Mouse (Mus musculus): ENCODE results near the gene Ehbp1. TPM values are rescaled to one million over a fixed set of nuclear protein-coding genes. Genes with fewer than 3 reads are reported as not detected.

Ehbp1 gene
- polyA plus RNA-seq, 1 experiment from 2014 or later: 9.8 TPM

DNA sequence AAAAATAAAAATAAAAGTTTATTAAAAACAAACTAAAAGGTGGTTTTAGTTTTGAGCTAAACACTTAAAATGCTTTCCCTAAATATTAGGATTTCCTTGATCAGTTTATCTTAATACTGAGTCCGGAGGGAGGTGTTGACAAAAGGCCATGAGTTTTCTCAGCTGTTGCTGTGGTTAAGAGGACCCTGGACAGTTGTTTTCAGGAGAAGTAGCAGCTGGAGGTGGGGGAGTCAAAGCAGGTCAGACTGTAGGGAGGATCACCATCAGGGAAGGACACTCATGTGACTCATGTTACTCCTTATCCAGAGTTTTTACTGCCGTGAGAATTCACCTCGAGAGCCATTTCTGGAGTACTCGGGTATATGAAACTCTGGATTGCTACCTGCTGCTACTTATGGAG, 280.4 kb downstream of the Ehbp1 start:
- H3K9ac ChIP-seq (ENCODE audit: low read depth, low read length): no peak overlapping the region
- no peaks in the 10 kb centered on the region for H3K36me3 ChIP-seq (ENCODE audit: control insufficient read depth, insufficient read depth, low read length)
- no peaks in the 10 kb centered on the region for H3K27me3 ChIP-seq (ENCODE audit: control insufficient read depth, insufficient read depth, low read length)
- H3K9me3 ChIP-seq (ENCODE audit: control insufficient read depth, low read length): no peaks in the 10 kb centered on the region
- H3K4me1 ChIP-seq (ENCODE audit: control insufficient read depth, insufficient read depth, low read length): no peaks in the 10 kb centered on the region
- 25% methylated on average over 4 of the region's 4 CpGs for WGBS
- H3K4me3 ChIP-seq (ENCODE audit: low read length): no peak overlapping the region
- H3K4me2 ChIP-seq (replicated peaks; ENCODE audit: low read depth, low read length): no peak overlapping the region
- no peak for ATAC-seq (ENCODE audit: low FRiP score, low TSS enrichment)
- H3K27ac ChIP-seq (ENCODE audit: low read depth, low read length): no peak overlapping the region

DNA sequence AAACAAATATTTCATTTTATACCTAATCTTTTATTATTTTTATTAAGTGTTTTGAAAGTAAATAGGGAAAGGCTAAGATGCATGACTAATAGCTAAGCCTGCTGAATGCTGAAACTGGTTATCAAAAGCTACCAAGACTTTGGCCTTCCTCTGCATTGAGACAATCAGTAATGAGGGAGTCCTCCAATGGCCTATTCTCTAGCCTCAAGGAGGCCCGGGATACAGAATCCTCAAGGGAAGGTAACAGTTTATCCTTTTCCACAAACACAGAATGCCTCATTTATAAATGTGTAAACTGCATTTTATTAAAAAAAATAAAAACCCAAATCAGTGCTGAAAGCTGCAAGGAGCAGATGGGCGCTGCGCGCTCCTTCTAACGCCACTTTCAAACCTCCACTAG, 284.6 kb downstream of the Ehbp1 start:
- 93% methylated on average over 5 of the region's 5 CpGs for WGBS
- no peaks in the 10 kb centered on the region for H3K4me1 ChIP-seq (ENCODE audit: control insufficient read depth, insufficient read depth, low read length)
- no peak overlapping the region for H3K4me2 ChIP-seq (replicated peaks; ENCODE audit: low read depth, low read length)
- no peaks in the 10 kb centered on the region for H3K36me3 ChIP-seq (ENCODE audit: control insufficient read depth, insufficient read depth, low read length)
- no peaks in the 10 kb centered on the region for H3K9me3 ChIP-seq (ENCODE audit: control insufficient read depth, low read length)
- no peak overlapping the region for H3K4me3 ChIP-seq (ENCODE audit: low read length)
- H3K27ac ChIP-seq (ENCODE audit: low read depth, low read length): no peak overlapping the region
- no peaks in the 10 kb centered on the region for H3K27me3 ChIP-seq (ENCODE audit: control insufficient read depth, insufficient read depth, low read length)
- H3K9ac ChIP-seq (ENCODE audit: low read depth, low read length): no peak overlapping the region
- ATAC-seq (ENCODE audit: low FRiP score, low TSS enrichment): no peak

DNA sequence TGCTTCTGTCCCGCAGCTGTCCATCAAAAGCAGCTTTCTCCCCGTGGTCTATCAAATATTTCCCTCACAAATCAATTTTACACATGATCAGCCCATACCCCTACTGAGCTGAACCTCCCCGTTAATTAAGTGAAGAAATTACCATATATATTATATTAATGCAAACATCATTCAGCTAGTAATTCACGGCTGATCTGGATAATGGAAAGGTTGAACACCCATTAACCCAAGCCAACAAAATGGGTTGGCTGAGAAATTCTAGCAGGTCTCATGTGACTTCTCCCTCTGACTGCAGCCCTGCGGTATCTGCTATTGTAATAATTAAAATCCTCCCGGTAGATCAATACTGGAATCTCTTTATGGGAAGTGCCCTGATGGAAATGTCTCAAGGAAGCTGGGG, 286.2 kb downstream of the Ehbp1 start:
- ATAC-seq (ENCODE audit: low FRiP score, low TSS enrichment): no peak
- WGBS: 84% methylated on average over 6 of the region's 6 CpGs
- H3K27me3 ChIP-seq (ENCODE audit: control insufficient read depth, insufficient read depth, low read length): no peaks in the 10 kb centered on the region
- no peak overlapping the region for H3K4me2 ChIP-seq (replicated peaks; ENCODE audit: low read depth, low read length)
- no peak overlapping the region for H3K4me3 ChIP-seq (ENCODE audit: low read length)
- H3K27ac ChIP-seq (ENCODE audit: low read depth, low read length): no peak overlapping the region
- H3K9me3 ChIP-seq (ENCODE audit: control insufficient read depth, low read length): no peaks in the 10 kb centered on the region
- H3K36me3 ChIP-seq (ENCODE audit: control insufficient read depth, insufficient read depth, low read length): no peaks in the 10 kb centered on the region
- H3K9ac ChIP-seq (ENCODE audit: low read depth, low read length): no peak overlapping the region
- H3K4me1 ChIP-seq (ENCODE audit: control insufficient read depth, insufficient read depth, low read length): no peaks in the 10 kb centered on the region

DNA sequence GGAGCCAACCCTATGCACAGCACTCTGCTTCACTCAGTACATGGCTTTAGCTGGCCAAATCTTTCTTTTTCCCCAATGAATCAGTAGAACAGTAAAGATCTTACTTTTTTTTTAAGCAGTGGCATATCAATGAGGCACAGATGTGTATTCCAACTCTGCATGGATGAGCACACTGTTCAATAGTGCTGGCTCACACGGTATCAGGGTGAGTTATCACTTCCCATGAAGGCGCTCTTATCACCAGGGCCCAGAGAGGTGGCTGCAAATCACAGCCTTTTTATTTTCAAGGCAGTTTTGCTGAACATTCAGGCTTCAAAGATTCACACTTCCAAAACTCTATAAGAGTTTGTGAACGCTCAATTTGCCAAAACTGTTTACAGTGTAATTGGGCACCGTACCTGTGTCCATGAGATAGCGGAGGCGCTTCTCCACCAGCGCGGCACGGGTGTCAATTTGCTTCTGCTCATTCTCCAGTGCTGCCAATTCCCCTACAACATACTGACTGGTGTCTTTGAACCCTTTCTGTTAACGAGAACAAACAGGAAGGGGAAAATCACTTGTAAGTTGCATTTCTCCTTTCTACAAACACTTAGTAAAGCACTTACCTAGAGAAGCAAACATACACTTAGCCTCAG, 288.9 kb downstream of the Ehbp1 start:
- no peak for ATAC-seq (ENCODE audit: low FRiP score, low TSS enrichment)
- Histone ChIP-seq H3K27me3 (ENCODE audit: control insufficient read depth, insufficient read depth, low read length) (no peaks in the 10 kb centered on the region), H3K4me1 (ENCODE audit: control insufficient read depth, insufficient read depth, low read length) (no peaks in the 10 kb centered on the region), H3K4me3 (ENCODE audit: low read length) (no peak overlapping the region), H3K9me3 (ENCODE audit: control insufficient read depth, low read length) (no peaks in the 10 kb centered on the region), H3K27ac (ENCODE audit: low read depth, low read length) (no peak overlapping the region), H3K9ac (ENCODE audit: low read depth, low read length) (no peak overlapping the region), H3K36me3 (ENCODE audit: control insufficient read depth, insufficient read depth, low read length) (no peaks in the 10 kb centered on the region), H3K4me2 (replicated peaks; ENCODE audit: low read depth, low read length) (no peak overlapping the region)
- 73% methylated on average over 10 of the region's 10 CpGs for whole genome bisulfite sequencing

DNA sequence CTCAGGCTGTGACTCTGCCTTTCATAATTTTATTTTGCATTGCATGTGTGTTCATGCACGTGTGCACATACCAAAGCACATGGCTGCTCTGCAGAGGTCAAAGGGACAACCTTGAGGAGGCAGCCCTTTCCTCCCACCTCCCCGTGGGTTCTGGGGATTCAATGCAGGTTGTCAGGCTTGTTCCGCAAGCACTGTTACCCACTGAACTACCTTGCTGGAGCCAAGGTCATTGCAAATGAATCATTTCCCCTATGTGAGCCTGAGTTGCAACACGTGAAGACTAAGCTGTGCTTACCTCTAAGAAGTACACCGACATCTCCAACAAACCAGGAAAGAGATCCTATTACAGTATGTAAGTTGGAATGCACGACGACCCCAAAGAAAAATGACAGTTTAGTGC, 291.2 kb downstream of the Ehbp1 start:
- Histone ChIP-seq H3K27me3 (ENCODE audit: control insufficient read depth, insufficient read depth, low read length) (no peaks in the 10 kb centered on the region), H3K9me3 (ENCODE audit: control insufficient read depth, low read length) (no peaks in the 10 kb centered on the region), H3K4me2 (replicated peaks; ENCODE audit: low read depth, low read length) (no peak overlapping the region), H3K36me3 (ENCODE audit: control insufficient read depth, insufficient read depth, low read length) (no peaks in the 10 kb centered on the region), H3K27ac (ENCODE audit: low read depth, low read length) (no peak overlapping the region), H3K9ac (ENCODE audit: low read depth, low read length) (no peak overlapping the region), H3K4me3 (ENCODE audit: low read length) (no peak overlapping the region), H3K4me1 (ENCODE audit: control insufficient read depth, insufficient read depth, low read length) (no peaks in the 10 kb centered on the region)
- no peak for ATAC-seq (ENCODE audit: low FRiP score, low TSS enrichment)
- 70% methylated on average over 7 of the region's 7 CpGs for WGBS

DNA sequence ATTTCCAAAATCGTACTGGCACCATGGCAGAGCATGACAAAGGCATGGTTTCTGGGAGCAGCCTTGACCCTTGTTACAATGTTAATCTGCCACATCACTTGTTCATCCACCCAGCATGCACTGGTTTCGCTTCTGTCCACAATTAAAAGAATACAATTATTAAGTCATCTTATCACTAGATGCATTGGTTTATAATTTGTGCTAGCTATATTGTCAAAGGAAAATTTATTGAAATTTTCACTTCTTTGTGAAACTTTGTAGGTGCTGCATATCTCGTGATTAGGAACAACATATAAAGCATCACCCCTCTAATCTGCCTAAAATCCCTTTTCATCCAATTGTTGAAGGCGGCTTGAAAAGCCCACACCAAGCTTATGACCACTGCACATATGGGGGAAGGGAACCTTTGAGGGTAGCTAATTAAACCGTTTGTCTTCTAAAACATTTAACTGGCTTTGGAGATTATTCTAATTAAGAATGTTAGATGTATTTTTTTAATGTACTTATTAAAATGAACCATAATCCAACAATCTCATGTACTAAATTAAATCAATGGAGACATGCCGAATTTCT, 302.2 kb downstream of the Ehbp1 start:
- Histone ChIP-seq H3K27ac (ENCODE audit: low read depth, low read length) (no peak overlapping the region), H3K4me2 (replicated peaks; ENCODE audit: low read depth, low read length) (no peak overlapping the region), H3K4me3 (ENCODE audit: low read length) (no peak overlapping the region), H3K9ac (ENCODE audit: low read depth, low read length) (no peak overlapping the region), H3K4me1 (ENCODE audit: control insufficient read depth, insufficient read depth, low read length) (no peaks in the 10 kb centered on the region), H3K9me3 (ENCODE audit: control insufficient read depth, low read length) (no peaks in the 10 kb centered on the region), H3K36me3 (ENCODE audit: control insufficient read depth, insufficient read depth, low read length) (no peaks in the 10 kb centered on the region), H3K27me3 (ENCODE audit: control insufficient read depth, insufficient read depth, low read length) (no peaks in the 10 kb centered on the region)
- 86% methylated on average over 6 of the region's 6 CpGs for WGBS
- no peak for ATAC-seq (ENCODE audit: low FRiP score, low TSS enrichment)

DNA sequence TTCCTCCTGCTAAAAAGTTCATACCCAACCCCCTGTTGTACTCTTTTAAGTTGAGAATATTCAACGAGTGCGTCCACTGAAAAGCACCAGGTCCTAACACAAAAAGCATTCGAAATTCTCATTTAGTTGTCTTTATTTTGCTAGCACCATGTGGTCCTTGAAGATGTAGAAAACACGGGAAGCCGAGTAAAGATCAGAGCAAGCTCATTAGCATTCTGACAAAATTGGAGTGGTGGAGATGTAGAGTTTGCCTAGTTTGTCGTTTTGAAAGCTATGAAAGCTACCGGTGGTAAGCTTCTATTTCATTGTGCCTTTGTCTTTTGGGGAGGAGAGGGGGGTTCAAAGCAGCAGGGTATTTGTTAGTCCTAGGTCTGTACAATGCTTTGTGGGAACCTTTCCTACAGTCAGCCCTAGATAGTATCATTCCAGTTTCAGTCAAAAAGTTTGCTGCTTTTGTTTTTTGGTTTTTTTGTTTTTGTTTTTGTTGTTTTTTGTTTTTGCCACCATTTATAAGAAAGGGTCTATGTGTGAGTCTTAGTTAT, 307.5 kb downstream of the Ehbp1 start:
- 62% methylated on average over 7 of the region's 7 CpGs for WGBS
- ATAC-seq (ENCODE audit: low FRiP score, low TSS enrichment): no peak
- H3K36me3 ChIP-seq (ENCODE audit: control insufficient read depth, insufficient read depth, low read length): no peaks in the 10 kb centered on the region

DNA sequence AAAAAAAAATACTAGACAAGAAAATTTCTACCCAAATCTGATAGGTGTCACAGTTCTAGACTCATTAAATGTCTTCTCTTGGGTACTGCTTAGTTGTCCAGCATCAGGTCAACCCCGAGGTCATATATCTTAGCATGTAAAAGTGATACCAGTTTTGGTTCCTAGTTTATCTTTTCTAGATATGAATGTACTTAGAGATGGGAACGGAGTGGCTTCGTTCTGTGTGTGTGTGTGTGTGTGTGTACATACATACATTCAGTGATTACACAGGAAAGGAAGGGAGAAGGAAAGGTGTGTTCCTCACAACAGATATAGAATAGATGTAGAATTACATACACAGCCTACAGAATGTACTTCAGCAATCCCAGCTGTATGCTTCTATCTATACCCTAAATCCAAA, 308.5 kb downstream of the Ehbp1 start:
- Histone ChIP-seq H3K9ac (ENCODE audit: low read depth, low read length) (no peak overlapping the region), H3K36me3 (ENCODE audit: control insufficient read depth, insufficient read depth, low read length) (no peaks in the 10 kb centered on the region), H3K4me1 (ENCODE audit: control insufficient read depth, insufficient read depth, low read length) (no peaks in the 10 kb centered on the region), H3K27ac (ENCODE audit: low read depth, low read length) (no peak overlapping the region), H3K4me2 (replicated peaks; ENCODE audit: low read depth, low read length) (no peak overlapping the region), H3K27me3 (ENCODE audit: control insufficient read depth, insufficient read depth, low read length) (no peaks in the 10 kb centered on the region), H3K4me3 (ENCODE audit: low read length) (no peak overlapping the region), H3K9me3 (ENCODE audit: control insufficient read depth, low read length) (no peaks in the 10 kb centered on the region)
- ATAC-seq (ENCODE audit: low FRiP score, low TSS enrichment): no peak
- 94% methylated on average over 3 of the region's 3 CpGs for WGBS

More for the DNA sequence above, 307.5 kb downstream of the Ehbp1 start:
- H3K9ac ChIP-seq (ENCODE audit: low read depth, low read length): no peak overlapping the region
- no peaks in the 10 kb centered on the region for H3K4me1 ChIP-seq (ENCODE audit: control insufficient read depth, insufficient read depth, low read length)
- no peak overlapping the region for H3K27ac ChIP-seq (ENCODE audit: low read depth, low read length)
- H3K27me3 ChIP-seq (ENCODE audit: control insufficient read depth, insufficient read depth, low read length): no peaks in the 10 kb centered on the region
- no peaks in the 10 kb centered on the region for H3K9me3 ChIP-seq (ENCODE audit: control insufficient read depth, low read length)
- H3K4me2 ChIP-seq (replicated peaks; ENCODE audit: low read depth, low read length): no peak overlapping the region
- H3K4me3 ChIP-seq (ENCODE audit: low read length): no peak overlapping the region

DNA sequence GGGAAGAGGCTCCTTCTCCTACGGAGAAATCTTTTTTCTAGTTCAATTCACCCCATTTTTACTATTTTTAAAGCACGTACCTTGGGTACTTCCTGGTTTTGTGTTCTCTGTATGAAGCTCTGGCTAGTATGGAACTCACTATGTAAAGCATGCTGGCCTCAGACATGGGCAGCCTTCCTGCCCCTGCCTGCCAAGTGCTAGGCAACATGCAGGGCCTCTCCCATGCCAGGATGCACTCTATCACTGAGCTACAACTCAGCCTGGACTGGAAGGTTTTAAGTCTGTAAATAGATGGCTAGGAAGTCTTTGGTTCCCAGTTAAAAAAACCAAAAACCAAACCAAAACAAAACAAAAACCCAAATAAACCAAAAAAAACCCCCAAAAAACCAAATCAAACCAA, 321.5 kb downstream of the Ehbp1 start:
- Histone ChIP-seq H3K4me1 (ENCODE audit: control insufficient read depth, insufficient read depth, low read length) (no peaks in the 10 kb centered on the region), H3K27ac (ENCODE audit: low read depth, low read length) (no peak overlapping the region), H3K4me2 (replicated peaks; ENCODE audit: low read depth, low read length) (no peak overlapping the region), H3K27me3 (ENCODE audit: control insufficient read depth, insufficient read depth, low read length) (no peaks in the 10 kb centered on the region), H3K9ac (ENCODE audit: low read depth, low read length) (no peak overlapping the region), H3K36me3 (ENCODE audit: control insufficient read depth, insufficient read depth, low read length) (no peaks in the 10 kb centered on the region), H3K9me3 (ENCODE audit: control insufficient read depth, low read length) (no peaks in the 10 kb centered on the region), H3K4me3 (ENCODE audit: low read length) (no peak overlapping the region)
- WGBS: 87% methylated on average over 2 of the region's 2 CpGs
- no peak for ATAC-seq (ENCODE audit: low FRiP score, low TSS enrichment)
